Mouse (Mus musculus): ENCODE data around the gene Npsr1.

GRCm38 (mm10) chr9:24307400-24307799 is 209.6 kb downstream of the Npsr1 start:
- no peak for TF ChIP-seq CTCF (IDR thresholded peaks at IDR 0.05; ENCODE audit: low read depth)
- no peak for TF ChIP-seq EP300 (IDR thresholded peaks at IDR 0.05; ENCODE audit: low read depth)
